Mouse (Mus musculus) forebrain, embryonic 12.5 days (tissue): ENCODE results near the gene Gm11565. TPM values are rescaled to one million over a fixed set of nuclear protein-coding genes. Genes with fewer than 3 reads are reported as not detected.
"Not testable (repeated sequence)": the region's sequence is repeated elsewhere in the genome, so short reads cannot be mapped to it uniquely, and the experiment has no call there.

ENCODE experiments used
- ATAC-seq: fragments of 200-750 bp; cut with Nextera tagmentation; 2 replicates; pipeline ENCODE4 v1.8.0; 2017; ENCODE audit warnings: moderate TSS enrichment; ENCODE audit not compliant: low FRiP score
- H3K27ac ChIP-seq: fragments of 300-500 bp; sonication (generic); 2 replicates; pipeline ENCODE4 v1.5.1; 2016; ENCODE audit warnings: mild to moderate bottlenecking
- H3K27me3 ChIP-seq: fragments of 300-500 bp; sonication (generic); 2 replicates; pipeline ENCODE4 v1.6.1; 2016; ENCODE audit warnings: mild to moderate bottlenecking
- H3K36me3 ChIP-seq: fragments of 300-500 bp; sonication (generic); replicated peaks from 2 replicates; pipeline ENCODE4 v1.6.1; 2016; ENCODE audit warnings: mild to moderate bottlenecking
- H3K4me1 ChIP-seq: fragments of 300-500 bp; sonication (generic); 2 replicates; pipeline ENCODE4 v1.6.1; 2016
- H3K4me2 ChIP-seq: fragments of 300-500 bp; sonication (generic); 2 replicates; pipeline ENCODE4 v1.6.1; 2016; ENCODE audit warnings: mild to moderate bottlenecking, moderate library complexity
- H3K4me3 ChIP-seq: fragments of 300-500 bp; sonication (generic); replicated peaks from 2 replicates; pipeline ENCODE4 v1.5.1; 2016; ENCODE audit warnings: mild to moderate bottlenecking
- H3K9ac ChIP-seq: fragments of 300-500 bp; sonication (generic); 2 replicates; pipeline ENCODE4 v1.6.1; 2016; ENCODE audit warnings: mild to moderate bottlenecking
- H3K9me3 ChIP-seq: fragments of 300-500 bp; sonication (generic); 2 replicates; pipeline ENCODE4 v1.6.1; 2016
- WGBS: fragments of 180-500 bp; shearing (Covaris S2); methylation state at CpG from one replicate; pipeline ENCODE4 v1.1.7; 2016; 5-methylcytosine and 5-hydroxymethylcytosine counted together
- polyA plus RNA-seq: library from polyadenylated mRNA; unstranded; fragments of >200 nt; fragmentation: Nextera tagmentation; extraction: Ambion mirVana; gene quantifications from 2 replicates; pipeline ENCODE4 v1.2.1, GENCODE M21; 2016

The Gm11565 gene
- not detected in 2 replicates for polyA plus RNA-seq

GRCm38 (mm10) chr11:99914451-99914850, at the start of gene Gm11565:
TSS of gene Gm11565 (plus strand) at chr11:99914751.
- Histone ChIP-seq H3K27ac (no peak within 1 kb of the TSS), H3K9me3 (no peaks in the 10 kb centered on the region), H3K4me3 (no peak within 1 kb of the TSS), H3K4me1 (no peaks in the 10 kb centered on the region), H3K4me2 (no peak within 1 kb of the TSS), H3K36me3 (no peaks in the 10 kb centered on the region), H3K27me3 (no peaks in the 10 kb centered on the region), H3K9ac (no peak within 1 kb of the TSS)
- WGBS, result 89% methylated on average over 3 of the region's 3 CpGs
- no peak for ATAC-seq

DNA sequence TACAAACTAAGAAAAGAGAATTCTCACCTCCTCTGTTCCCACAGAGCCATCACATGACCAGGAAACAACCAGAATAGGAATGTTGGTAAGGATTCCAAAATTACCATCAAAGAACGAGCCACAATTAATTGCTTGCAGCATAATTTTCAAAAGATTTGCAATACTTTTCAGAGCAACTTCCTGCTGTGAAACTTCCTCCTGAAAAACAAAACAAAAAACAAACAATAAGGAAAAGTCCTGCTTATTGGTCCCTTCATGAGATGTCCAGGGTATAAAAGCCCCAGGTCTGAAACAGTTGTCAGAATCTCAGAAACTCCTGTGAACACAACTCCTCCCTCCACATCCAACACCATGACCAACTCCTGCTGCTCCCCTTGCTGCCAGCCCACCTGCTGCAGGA, 41.5 kb upstream of the Gm11565 start, which contains the start of gene Krtap9-1:
Gene Krtap9-1, plus strand, starts transcription at position 301 of the 400 bp plus-strand sequence.
- H3K27ac ChIP-seq, result 0 out of 2 replicates have a peak within 1 kb of the TSS, but pooled peaks have one; percentile 25
- not testable (repeated sequence) for H3K4me1 ChIP-seq, H3K36me3 ChIP-seq, H3K27me3 ChIP-seq, H3K4me2 ChIP-seq, H3K9me3 ChIP-seq, ATAC-seq, H3K9ac ChIP-seq, H3K4me3 ChIP-seq
- WGBS, result 70% methylated on average over 1 of the region's 1 CpGs

DNA sequence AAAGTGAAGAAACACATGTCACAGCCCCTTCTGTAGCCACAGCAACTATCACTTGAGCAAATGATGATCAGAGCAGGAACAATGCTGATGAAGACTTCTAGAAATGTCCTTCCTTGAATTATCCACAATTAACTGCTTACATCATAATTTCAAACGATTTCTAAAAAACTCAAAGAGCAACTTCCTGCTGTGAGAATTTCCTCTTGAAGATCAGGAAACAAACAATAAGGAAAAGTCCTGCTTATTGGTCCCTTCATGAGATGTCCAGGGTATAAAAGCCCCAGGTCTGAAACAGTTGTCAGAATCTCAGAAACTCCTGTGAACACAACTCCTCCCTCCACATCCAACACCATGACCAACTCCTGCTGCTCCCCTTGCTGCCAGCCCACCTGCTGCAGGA, 35.7 kb upstream of the Gm11565 start, which contains the start of gene Gm11567:
Gene Gm11567, plus strand, starts transcription at position 301 of the 400 bp plus-strand sequence.
- H3K9me3 ChIP-seq, H3K27me3 ChIP-seq: not testable (repeated sequence)
- 65% methylated on average over 1 of the region's 1 CpGs for WGBS

DNA sequence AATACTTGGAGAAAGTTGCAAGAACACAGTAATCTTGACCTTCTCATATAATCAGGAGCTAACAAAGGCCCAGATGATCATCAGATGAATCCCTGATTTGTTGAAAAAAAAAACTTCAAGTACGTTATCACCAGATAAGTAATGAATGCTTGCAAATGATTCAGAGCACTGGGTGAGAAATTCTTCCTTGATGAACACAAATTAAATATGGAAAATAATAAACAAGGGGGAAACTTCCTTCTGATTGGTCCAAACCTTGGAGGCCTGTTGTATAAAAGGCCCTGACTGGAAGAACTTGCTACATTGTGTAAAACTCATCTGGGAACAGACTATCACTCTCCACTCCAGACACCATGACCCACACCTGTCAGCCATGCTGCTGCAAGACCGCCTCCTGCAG, 6.9 kb upstream of the Gm11565 start, which contains the start of gene Krtap31-1:
Gene Krtap31-1, plus strand, starts transcription at position 301 of the 400 bp plus-strand sequence.
- 72% methylated on average over 2 of the region's 2 CpGs for WGBS
- Histone ChIP-seq H3K4me1 (no peaks in the 10 kb centered on the region), H3K9me3 (no peaks in the 10 kb centered on the region), H3K4me2 (no peak within 1 kb of the TSS), H3K4me3 (no peak within 1 kb of the TSS), H3K27ac (no peak within 1 kb of the TSS), H3K9ac (no peak within 1 kb of the TSS), H3K27me3 (no peaks in the 10 kb centered on the region), H3K36me3 (no peaks in the 10 kb centered on the region)
- no peak for ATAC-seq

More for the DNA sequence above, 35.7 kb upstream of the Gm11565 start, which contains the start of gene Gm11567:
- not testable (repeated sequence) for ATAC-seq, H3K27ac ChIP-seq, H3K9ac ChIP-seq, H3K4me1 ChIP-seq, H3K4me3 ChIP-seq, H3K36me3 ChIP-seq, H3K4me2 ChIP-seq

DNA sequence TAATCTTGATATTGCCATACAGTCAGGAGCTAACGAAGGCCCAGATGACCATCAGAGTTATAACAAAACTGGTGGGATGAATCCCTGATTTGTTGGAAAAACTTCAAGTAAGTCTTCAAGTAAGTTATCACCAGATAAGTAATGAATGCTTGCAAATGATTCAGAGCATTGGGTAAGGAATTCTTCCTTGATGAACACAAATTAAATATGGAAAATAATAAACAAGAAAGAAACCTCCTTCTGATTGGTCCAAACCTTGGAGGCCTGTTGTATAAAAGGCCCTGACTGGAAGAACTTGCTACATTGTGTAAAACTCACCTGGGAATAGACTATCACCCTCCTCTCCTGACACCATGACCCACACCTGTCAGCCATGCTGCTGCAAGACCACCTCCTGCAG, 21.4 kb downstream of the Gm11565 start, which contains the start of gene Krtap31-2:
Gene Krtap31-2, plus strand, starts transcription at position 301 of the 400 bp plus-strand sequence.
- no peak within 1 kb of the TSS for H3K9ac ChIP-seq
- H3K4me2 ChIP-seq, result no peak within 1 kb of the TSS
- 86% methylated on average over 1 of the region's 1 CpGs for WGBS
- H3K36me3 ChIP-seq, result no peaks in the 10 kb centered on the region
- H3K27ac ChIP-seq, result no peak within 1 kb of the TSS
- no peaks in the 10 kb centered on the region for H3K27me3 ChIP-seq
- no peak within 1 kb of the TSS for H3K4me3 ChIP-seq
- no peak for ATAC-seq
- no peaks in the 10 kb centered on the region for H3K4me1 ChIP-seq
- H3K9me3 ChIP-seq, result no peaks in the 10 kb centered on the region

DNA sequence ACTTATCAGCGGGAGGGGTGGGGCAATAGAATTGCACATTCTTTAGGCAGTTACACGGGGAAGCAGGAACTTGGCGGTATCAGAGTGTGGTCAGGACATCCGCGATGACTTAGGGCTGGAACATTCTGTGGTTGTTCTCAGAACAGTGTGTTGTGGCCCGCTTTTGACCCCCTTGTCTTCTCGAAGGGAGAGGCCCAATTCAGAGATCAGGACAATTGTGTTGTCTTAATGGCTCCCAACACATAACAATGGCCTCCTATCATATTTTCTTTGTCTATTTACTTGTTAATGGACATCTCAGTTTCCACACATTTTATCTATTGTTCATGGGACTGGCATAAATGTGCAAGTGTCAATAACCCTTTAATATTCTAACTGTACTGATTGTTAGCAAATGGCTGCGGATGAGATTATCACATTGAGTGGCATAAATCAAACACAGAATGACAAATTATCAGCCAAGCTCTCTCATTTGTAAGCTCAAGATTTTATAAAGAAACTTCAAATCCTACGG, 23.3 kb downstream of the Gm11565 start:
- Histone ChIP-seq H3K9me3 (no peaks in the 10 kb centered on the region), H3K4me1 (no peaks in the 10 kb centered on the region), H3K9ac (no peak overlapping the region), H3K4me3 (no peak overlapping the region), H3K27ac (no peak overlapping the region), H3K36me3 (no peaks in the 10 kb centered on the region), H3K27me3 (no peaks in the 10 kb centered on the region), H3K4me2 (no peak overlapping the region)
- WGBS, result 91% methylated on average over 9 of the region's 9 CpGs
- no peak for ATAC-seq

DNA sequence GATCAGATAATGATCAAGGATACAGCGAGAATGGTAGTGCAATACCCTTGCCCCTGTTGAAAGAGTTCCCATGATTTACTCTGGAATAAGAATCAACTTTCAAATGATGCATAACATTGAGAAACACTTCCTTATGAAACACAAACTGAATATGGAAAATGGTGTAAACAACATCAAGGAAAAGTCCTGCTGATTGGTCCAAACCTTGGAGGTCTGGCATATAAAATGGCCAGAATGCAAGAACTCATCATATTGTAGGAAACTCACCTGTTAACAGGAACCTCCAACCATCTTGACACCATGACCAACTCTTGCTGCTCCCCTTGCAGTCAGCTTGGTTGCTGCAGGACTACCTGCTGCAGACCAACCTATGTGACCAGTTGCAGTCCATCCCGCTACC, 33.6 kb downstream of the Gm11565 start, which contains the start of gene Krtap9-5:
Gene Krtap9-5, plus strand, starts transcription at position 301 of the 400 bp plus-strand sequence.
- H3K4me1 ChIP-seq, result peaks cover 4% of the 10 kb centered on the region; the same call in 1 of the 2 replicates
- no peak for ATAC-seq
- H3K27ac ChIP-seq, result peak within 1 kb of the TSS; percentile 56
- H3K4me2 ChIP-seq, result no peak within 1 kb of the TSS
- H3K27me3 ChIP-seq, result no peaks in the 10 kb centered on the region; the same call in 1 of the 2 replicates
- H3K36me3 ChIP-seq, result no peaks in the 10 kb centered on the region
- no peak within 1 kb of the TSS for H3K9ac ChIP-seq
- H3K9me3 ChIP-seq, result 0 out of 2 replicates have a peak, but pooled peaks cover 6% of the 10 kb centered on the region
- WGBS, result 94% methylated on average over 2 of the region's 2 CpGs
- no peak within 1 kb of the TSS for H3K4me3 ChIP-seq

DNA sequence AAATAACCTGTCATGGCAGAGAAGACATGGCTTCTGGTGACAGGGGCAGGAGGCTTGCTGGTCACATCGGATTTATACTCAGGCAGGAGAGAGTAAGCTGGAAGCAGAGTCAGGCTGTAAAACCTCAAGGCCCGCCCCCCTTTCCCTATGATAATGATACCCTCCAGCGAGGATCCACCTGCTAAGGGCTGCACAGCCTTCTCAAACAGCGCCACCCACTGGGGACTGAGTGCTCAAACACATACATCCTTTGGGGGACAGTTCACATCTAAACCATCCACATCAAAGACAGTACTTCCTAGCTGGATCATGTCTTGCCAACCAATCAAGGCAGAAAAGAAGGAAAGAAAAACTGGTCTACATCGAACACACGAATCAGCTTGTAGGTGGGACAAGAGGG, 49.7 kb downstream of the Gm11565 start:
- no peak overlapping the region for H3K4me3 ChIP-seq
- no peaks in the 10 kb centered on the region for H3K27me3 ChIP-seq
- H3K9ac ChIP-seq, result no peak overlapping the region
- 52% methylated on average over 6 of the region's 6 CpGs for WGBS
- no peaks in the 10 kb centered on the region for H3K4me1 ChIP-seq
- H3K4me2 ChIP-seq, result no peak overlapping the region
- no peak overlapping the region for H3K27ac ChIP-seq
- no peaks in the 10 kb centered on the region for H3K9me3 ChIP-seq
- H3K36me3 ChIP-seq, result no peaks in the 10 kb centered on the region
- no peak for ATAC-seq

Other genes with a start within 250 kb of the Gm11565 start
- gene Krtap4-6, start 248.8 kb upstream of the Gm11565 start, polyA plus RNA-seq, result not detected in 2 replicates
- gene Gm14190, start 224.0 kb upstream of the Gm11565 start, polyA plus RNA-seq, result not detected in 2 replicates
- gene Gm14180, start 180.5 kb upstream of the Gm11565 start, polyA plus RNA-seq, result not detected in 2 replicates
- not detected in 2 replicates for gene Gm11595, start 141.8 kb upstream of the Gm11565 start, polyA plus RNA-seq
- gene Krtap4-8, start 134.0 kb upstream of the Gm11565 start, polyA plus RNA-seq, result not detected in 2 replicates
- not detected in 2 replicates for gene Krtap4-9, start 129.6 kb upstream of the Gm11565 start, polyA plus RNA-seq
- not detected in 2 replicates for gene Gm11596, start 121.3 kb upstream of the Gm11565 start, polyA plus RNA-seq
- gene Gm11569, start 115.8 kb upstream of the Gm11565 start, polyA plus RNA-seq, result not detected in 2 replicates
- gene Gm11554, start 110.3 kb upstream of the Gm11565 start, polyA plus RNA-seq, result not detected in 2 replicates
- not detected in 2 replicates for gene Krtap4-13, start 104.9 kb upstream of the Gm11565 start, polyA plus RNA-seq
- gene Gm11564, start 99.1 kb upstream of the Gm11565 start, polyA plus RNA-seq, result not detected in 2 replicates
- gene 2300003K06Rik, start 76.7 kb upstream of the Gm11565 start, polyA plus RNA-seq, result not detected in 2 replicates
- gene Krtap4-16, start 63.1 kb upstream of the Gm11565 start, polyA plus RNA-seq, result not detected in 2 replicates
- gene Gm11568, start 56.8 kb upstream of the Gm11565 start, polyA plus RNA-seq, result not detected in 2 replicates
- gene Gm11559, start 50.3 kb upstream of the Gm11565 start, polyA plus RNA-seq, result not detected in 2 replicates
- not detected in 2 replicates for gene Krtap9-1, start 41.4 kb upstream of the Gm11565 start, polyA plus RNA-seq
- not detected in 2 replicates for gene Gm11567, start 35.6 kb upstream of the Gm11565 start, polyA plus RNA-seq
- not detected in 2 replicates for gene Krtap31-1, start 6.8 kb upstream of the Gm11565 start, polyA plus RNA-seq
- gene Krtap31-2, start 21.5 kb downstream of the Gm11565 start, polyA plus RNA-seq, result not detected in 2 replicates
- gene Krtap9-5, start 33.7 kb downstream of the Gm11565 start, polyA plus RNA-seq, result not detected in 2 replicates
- not detected in 2 replicates for gene Krtap29-1, start 64.3 kb downstream of the Gm11565 start, polyA plus RNA-seq
- not detected in 2 replicates for gene Krtap16-1, start 71.8 kb downstream of the Gm11565 start, polyA plus RNA-seq
- gene Krtap17-1, start 79.2 kb downstream of the Gm11565 start, polyA plus RNA-seq, result not detected in 2 replicates
- gene Krt33a, start 101.5 kb downstream of the Gm11565 start, polyA plus RNA-seq, result not detected in 2 replicates
- not detected in 2 replicates for gene Krt33b, start 115.1 kb downstream of the Gm11565 start, polyA plus RNA-seq
- gene Krt34, start 126.8 kb downstream of the Gm11565 start, polyA plus RNA-seq, result not detected in 2 replicates
- gene Krt31, start 135.8 kb downstream of the Gm11565 start, polyA plus RNA-seq, result not detected in 2 replicates
- not detected in 2 replicates for gene Krt32, start 173.5 kb downstream of the Gm11565 start, polyA plus RNA-seq
- gene Krt35, start 181.5 kb downstream of the Gm11565 start, polyA plus RNA-seq, result not detected in 2 replicates
- not detected in 2 replicates for gene Krt36, start 190.9 kb downstream of the Gm11565 start, polyA plus RNA-seq
- not detected in 2 replicates for gene Krt13, start 206.8 kb downstream of the Gm11565 start, polyA plus RNA-seq
- gene Krt15, start 221.2 kb downstream of the Gm11565 start, polyA plus RNA-seq, result 2.4 and 6.0 TPM in 2 replicates
- gene Krt19, start 233.9 kb downstream of the Gm11565 start, polyA plus RNA-seq, result 2.0 and 2.7 TPM in 2 replicates